Mouse (Mus musculus) effector memory CD4-positive, alpha-beta T cell, adult 5 months (primary cell): ENCODE results near the gene Tars. TPM values are rescaled to one million over a fixed set of nuclear protein-coding genes. Genes with fewer than 3 reads are reported as not detected.

Experiments used
- polyA plus RNA-seq: library from polyadenylated mRNA; unstranded; fragments of 100-300 nt; shearing (Covaris generic); gene quantifications from one replicate; pipeline ENCODE4 v1.2.1, GENCODE M21; 2017

Tars gene
- polyA plus RNA-seq = 43.3 TPM

DNA sequence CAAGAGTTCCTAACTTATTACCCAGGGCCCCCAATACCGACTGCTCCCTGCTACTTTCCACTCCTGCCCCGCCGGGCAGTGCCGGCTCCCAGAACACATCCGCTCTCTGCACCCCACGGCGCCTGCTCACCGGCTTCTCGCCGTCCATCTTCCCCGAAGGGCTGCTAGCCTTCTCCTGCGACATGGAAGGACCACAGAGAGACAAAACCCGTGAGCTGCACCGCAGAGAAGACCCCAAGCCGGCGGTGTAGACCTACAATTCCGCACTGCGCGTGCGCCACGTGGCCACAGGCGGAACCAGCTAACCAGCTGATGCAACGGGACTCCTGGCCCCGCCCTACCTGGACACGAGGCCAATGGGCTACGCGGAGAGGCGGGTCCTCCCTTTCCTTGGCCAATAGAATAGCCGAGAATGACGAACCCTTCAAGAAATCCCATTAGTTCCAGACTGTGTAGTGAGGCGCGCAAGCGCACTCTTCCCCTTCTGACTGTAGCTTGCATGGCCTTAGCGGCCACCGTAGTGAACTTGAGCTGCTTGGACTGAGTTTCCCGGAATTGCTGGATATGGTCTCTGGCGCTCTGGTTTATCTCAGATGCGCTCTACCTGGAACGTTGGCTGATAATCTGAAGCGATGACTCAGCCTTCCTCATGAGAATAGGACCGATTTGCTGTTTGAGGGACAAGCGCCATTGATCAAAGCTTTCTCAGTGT is at the start of gene Tars:
Gene Tars, minus strand, starts transcription at position 310 of the 712 bp plus-strand sequence.

